Mouse (Mus musculus) ovary, postnatal 36 days (tissue): ENCODE results near the gene Ybx2.
"Not testable (repeated sequence)": the region's sequence is repeated elsewhere in the genome, so short reads cannot be mapped to it uniquely, and the experiment has no call there.

Experiments
- DNase-seq: peaks from one replicate; pipeline ENCODE4 v3.0.0; 2022; ENCODE audit warnings: low spot score, mixed read lengths

The Ybx2 gene

DNA sequence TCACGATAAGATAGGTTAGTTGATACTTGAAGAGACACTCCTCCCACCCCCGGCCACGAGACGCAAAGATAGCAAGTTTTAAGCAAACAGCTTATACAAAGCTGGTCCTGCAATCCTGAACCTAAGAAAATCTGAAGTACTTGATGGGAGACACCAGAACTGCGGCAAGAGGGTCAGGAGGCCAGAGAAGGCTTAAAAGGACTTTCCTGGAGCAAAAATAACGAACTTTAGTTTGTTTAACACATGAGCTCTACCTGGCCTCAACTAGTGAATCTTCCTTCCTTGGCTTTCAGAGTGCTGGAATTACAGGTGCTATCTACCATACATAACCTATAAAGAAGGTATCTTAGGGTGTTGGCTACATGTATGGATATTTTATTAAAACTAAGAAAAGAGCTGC, 915 bp upstream of the Ybx2 start:
- no peak for DNase-seq

DNA sequence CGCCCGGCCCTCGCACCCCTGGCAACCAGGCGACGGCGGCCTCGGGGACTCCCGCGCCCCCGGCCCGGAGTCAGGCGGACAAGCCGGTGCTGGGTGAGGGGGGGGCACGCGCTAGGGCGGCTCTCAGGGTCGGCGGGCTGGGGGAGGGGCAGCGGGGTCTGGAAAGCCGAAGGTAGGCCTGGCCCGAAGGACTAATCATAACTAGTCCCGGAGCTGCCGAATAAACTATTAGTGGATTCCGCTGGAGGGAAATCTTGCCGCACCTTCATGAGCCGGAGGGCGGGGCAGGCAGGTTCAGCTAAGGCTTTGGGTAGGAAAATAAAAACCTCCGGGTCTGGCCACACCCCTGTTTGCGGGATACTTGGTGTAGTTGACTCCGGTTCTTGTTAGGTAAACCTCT, 560 bp downstream of the Ybx2 start:
- DNase-seq, result peak; percentile 20

DNA sequence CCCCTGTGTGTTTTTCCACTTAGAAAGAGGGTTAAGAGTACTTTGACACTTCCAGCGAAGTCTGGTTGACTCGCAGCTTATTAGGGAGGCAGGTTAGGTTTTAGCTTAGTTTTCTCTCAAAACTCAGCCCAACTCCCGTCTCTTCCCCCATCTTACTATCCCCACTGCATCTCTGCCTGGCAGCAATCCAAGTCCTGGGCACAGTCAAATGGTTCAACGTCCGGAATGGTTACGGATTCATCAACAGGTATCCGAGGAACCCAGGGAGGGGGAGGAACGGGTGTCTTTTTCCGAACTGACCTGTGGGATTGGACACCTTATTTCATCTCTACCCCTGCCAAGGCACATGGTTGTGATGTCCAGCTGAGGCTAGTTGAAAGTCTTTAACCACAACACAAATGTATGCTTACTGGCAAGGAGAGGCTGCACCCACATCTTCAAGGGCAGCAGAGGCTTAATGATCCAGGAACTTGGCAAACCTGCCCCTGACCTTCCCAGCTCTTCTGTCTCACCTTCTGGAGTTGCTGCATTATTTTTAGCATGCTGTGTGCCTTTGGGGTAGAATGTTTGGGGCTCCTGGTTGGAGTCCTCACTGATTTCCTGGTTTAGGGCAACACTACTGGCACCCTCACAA, 1.2 kb downstream of the Ybx2 start:
- DNase-seq, result no peak

DNA sequence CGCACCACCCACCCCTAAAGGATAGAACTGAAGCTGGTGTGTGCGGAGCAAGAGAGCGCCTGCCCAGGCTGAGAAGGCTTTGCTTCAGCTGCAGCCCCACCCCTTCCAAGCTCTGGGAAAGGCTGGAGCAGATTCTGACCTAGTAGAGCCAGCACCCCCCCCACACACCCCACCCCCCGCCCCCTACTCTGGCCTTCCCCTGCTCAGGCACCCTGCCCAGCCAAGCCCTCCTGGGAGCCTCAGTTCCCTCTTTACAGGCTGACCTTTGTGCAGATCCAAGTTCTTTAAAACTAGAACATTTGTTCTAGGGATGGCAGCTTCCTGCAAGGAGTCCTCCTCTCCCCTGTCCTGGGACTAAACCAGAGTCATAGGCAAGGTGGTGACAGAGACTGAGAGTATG, 1.8 kb downstream of the Ybx2 start:
- DNase-seq, result no peak

DNA sequence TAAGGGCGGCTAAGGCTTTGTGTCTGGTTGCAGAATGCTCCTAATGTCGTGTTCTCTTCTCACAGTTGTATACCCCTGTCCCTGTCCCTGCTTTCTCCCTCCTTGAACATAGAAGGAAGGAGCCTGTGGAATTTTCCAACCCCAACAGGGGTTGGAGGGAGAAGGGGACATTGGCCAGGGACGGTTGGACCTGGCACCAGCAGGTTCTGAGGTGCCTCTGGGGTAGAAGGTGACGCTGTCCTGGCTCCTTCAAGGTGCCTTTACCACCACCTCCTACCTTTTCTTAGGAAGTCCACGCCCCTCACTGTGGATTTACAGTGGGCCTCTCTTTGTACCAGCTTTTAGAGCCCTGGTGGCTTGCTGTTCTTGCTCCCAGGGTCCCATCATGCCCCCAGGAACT, 2.2 kb downstream of the Ybx2 start:
- DNase-seq, result no peak

DNA sequence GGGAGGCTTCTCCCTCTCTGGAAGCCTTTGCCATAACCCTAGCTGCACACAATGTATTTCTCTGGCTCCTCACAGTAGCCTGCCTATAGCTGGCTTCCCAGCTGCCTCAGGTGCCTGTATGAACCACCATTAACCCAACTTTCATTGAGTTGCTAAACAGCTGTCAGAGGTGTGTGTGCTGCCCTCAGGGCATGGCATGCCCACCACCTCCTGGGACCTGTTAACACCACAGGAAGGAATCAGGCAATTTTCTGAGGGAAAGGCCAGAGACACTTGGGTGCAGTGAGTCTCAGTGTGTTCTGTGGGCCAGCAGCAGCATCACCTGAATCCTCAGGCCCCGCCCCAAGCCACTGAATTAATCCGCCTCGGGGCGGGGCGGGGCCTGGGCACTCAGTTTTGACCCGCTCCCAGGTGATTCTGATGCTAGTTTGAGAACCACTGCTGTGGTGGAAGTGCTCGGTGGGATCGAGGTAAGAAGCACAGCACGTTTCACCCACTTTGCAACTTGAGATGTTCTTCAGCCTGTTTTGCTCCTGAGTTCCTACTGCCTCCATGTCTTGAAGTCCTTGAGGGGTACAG, 2.9 kb downstream of the Ybx2 start:
- DNase-seq, result no peak

DNA sequence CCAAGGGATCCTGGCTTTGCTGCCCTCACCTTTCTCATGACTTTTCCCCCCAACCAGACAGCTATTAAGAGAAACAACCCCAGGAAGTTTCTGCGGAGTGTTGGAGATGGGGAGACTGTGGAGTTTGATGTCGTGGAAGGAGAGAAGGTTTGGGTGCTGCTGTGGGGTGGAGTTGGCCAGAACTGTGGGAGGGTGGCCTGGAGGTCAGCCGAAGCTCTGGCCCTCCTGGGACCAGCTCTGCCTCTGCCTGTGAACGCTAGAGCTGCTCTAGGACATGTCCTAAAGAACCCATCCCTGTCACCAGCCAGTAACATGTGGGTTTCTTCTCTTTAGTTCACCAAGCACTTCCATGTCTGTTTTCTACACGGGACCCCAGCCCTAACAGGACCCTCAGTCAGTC, 3.6 kb downstream of the Ybx2 start:
- no peak for DNase-seq

DNA sequence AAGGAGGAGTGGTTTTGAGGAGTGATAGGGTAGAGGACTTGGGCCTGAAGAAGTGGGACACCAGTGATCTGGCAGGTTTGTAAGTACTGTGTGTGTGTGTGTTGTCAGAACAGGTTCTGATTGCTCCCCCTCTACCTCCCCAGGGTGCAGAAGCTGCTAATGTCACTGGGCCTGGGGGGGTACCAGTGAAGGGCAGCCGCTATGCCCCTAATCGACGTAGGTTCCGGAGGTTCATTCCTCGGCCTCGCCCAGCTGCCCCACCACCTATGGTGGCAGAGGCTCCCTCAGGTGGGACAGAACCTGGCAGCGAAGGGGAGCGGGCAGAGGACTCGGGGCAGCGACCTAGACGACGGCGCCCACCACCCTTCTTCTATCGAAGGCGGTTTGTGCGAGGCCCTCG, 4.1 kb downstream of the Ybx2 start:
- no peak for DNase-seq

DNA sequence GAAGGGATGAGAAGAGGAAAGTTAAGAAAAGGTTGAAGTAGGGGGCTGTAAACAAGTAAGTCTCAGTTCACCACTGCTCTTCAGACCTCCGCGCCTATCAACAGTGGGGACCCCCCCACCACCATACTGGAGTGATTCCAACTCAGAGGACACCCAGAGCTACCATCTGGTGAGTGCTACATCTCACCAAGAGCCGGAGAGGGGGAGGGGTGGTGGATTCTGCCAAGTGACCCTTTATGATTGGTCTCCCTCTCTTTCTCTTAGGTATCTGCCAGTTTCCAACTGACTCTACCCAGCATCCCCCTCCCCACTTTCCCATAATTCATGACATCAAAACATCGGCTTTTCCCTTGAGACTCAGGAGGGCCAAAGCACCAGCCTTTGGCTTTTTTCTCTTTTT, 5.4 kb downstream of the Ybx2 start:
- no peak for DNase-seq

DNA sequence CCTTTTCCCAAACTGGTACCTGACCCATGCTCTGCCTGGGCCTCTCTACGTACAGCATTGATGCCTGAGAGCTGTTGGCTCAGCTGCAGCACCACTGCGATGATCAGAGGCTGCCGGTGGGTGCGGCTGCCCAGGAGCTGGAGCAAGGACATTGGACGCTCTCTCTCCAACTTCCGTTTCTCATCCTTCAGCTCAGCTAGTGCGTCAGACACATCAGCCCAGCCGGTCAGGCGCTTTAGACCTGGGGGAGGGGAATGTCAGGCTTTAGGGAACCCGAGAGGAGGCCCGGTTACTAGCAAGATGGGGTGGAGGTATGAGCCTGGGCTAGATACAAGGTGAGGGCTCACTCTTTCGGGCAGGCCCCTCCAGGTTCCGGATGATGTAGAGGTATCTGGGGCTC, 9.6 kb downstream of the Ybx2 start:
- DNase-seq, result no peak

DNA sequence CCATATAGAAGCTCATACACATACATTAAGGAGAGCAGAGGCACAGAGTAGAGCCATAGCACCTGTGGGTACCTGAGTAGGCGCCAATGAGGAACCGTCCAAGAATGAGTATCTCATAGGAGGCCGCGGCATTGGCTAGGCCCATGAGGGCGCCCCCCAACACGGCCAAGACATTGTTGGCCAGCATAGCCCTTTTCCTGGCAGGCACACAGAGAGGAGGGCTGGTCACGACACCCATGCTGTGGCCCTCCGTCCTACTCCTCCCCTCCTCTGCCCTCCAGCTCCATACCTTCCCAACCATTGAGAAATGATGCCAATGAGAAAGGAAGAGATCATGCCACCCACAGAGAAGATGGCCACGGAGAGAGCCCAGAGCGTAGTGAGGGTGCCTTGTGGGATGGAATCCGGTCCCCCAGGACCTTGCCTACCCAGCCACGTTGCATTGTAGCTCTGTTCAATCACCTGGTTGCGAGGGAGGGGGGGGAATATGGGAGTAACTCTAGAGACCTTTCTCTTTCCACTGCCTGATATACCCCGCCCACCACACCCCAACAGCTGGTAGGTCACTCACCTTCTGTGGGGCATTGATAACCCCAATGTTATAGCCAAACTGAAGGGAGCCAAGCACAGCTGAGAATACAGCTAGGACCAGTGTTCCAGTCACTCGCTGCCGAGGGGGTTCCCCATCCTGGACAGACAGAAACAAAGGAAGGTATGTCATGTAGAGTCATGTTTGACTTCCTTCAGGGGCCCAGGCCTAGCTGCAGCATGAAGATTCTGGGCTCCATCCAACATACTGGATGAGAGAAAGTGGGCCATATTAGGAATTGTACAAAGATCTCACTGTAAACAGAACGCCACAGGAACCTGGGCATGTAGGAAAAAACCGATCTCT, 10.6 kb downstream of the Ybx2 start:
- no peak for DNase-seq

DNA sequence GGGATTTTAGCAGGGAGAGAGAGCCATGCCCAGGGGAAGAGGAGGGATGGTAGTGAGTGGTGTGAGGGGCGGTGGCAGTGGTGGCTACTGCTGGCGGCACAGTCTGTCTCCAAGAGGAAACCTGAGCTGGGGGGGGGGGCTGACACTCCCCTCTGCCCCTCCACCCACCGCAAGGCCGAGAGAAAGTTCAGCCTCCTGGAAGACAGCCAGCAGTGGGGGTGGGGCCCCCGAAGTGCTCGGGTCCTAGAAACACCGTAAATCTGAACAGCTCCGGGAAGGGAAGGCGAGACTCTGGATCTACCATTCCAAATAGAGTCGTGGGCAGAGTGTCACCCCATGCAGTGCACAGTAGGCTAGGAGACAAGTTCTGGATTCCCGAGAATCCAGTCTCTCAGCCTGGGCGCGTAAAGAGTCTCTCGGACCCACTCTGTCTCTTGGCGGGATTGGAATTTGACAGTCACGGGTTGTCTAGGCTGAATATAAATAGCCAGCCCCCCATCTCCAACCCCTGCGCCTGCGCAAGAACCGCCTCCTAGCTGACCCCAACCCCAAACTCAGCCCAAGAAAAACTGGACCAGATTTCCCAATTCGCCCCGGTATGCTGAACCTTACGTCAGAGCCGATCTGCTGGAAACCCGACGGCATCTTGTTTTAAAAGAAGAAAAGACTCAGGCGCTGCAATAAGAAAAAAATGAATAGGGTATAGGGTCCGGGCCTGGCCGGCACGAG, 11.9 kb downstream of the Ybx2 start:
- DNase-seq, result peak; percentile 50

DNA sequence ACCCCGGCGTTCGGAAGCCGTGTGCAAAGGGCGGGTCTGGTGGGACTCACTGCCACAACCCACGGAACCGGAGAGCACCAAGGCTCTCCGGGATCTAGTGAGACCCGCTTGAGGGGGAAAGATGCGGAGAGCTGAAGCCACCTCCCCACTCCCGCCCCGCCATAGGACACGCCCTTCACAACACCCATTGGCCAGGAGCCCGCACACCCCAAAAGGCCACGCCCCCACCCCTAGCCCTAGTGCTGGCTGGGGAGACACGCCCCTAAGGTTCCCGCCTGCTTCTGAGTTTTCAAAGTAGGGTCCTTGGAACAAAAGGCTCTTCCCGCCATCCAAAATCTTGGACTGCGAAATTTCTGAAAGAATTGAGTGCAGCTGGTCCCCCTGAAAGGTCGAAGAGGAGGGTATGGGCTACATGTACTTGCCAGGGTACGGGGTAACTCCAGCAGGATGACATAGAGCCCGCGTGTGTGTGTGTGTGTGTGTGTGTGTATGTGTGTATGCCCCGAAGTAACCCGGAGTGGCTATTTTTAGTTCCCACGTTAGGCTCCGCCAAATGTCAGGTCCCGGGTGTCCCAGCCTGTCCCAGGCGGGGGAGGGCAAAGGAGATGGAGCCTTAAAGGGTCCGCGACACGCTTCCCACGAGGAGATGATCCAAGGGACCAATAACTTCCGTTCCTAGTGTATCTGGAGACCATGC, 12.6 kb downstream of the Ybx2 start, which contains the start of gene Slc2a4:
Gene Slc2a4 (minus strand): TSS at position 123 of the 697 bp plus-strand sequence.
- DNase-seq, result peak; percentile 89

DNA sequence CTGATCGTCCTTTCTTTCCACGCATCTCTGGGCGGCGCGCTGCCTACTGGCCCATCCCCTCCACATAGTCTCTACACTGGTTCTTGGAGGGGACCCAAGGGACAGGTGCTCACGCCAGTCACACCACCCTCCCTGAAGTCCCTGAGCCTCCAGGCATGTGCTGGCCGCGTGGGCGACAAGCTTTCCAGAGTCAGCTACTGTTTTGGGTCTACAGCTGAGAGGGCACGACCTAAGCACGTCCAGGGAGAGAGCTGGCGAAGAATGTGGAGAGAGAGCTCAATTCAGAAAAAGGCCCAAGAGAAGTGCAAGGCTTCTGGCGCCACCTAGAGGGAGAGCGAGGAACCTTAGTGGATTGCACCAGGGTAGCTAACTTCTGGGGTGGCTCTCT, 13.2 kb downstream of the Ybx2 start:
- peak; percentile 80 for DNase-seq

DNA sequence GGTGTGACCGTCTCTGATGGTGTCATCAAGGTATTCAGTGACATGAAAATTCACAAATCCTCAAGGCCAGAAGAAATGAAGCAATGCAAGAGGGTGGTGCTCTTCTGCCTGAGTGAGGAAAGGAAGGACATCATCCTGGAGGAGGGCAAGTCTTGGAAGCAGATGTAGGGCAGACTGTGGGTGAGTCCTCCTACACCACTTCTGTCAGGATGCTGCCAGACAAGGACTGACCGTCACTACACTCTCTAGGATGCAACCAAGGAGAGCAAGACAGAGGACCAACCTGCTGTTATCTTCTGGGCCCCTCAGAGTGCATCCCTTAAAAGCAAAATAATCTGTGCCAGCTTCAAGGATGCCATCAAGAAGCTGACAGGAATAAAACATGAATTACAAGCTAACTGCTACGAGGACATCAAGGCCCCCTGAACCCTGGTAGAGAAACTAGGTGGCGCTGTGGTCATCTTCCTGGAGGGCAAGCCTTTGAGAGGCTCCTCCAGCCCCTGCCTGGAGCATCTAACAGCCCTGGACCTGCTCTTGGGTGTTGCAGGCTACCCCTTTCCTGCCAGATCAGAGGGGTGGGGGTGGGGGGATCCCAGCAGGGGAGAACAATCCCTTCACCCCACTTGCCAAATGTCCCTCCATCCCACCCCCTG, 15.3 kb downstream of the Ybx2 start:
- DNase-seq, result no peak

DNA sequence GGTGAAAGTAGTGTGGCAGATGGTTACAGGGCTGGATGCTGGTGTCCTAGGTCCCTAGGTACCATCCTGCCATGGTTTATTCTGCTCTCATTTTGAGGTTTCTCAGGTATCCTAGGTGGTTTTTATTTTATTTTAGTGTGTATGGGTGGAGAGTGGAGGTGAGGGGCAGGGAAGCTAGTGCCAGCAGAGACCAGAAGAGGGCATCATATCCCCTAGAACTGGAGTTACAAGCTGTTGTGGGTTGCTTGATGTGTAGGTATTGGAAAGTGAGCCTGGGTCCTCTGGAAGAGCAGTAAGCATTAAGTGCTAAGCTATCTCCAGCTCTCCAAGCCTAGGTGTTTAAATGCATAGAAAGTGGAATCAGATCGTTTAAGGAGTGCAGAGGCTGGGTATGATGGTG, 16.7 kb downstream of the Ybx2 start:
- DNase-seq, result no peak

DNA sequence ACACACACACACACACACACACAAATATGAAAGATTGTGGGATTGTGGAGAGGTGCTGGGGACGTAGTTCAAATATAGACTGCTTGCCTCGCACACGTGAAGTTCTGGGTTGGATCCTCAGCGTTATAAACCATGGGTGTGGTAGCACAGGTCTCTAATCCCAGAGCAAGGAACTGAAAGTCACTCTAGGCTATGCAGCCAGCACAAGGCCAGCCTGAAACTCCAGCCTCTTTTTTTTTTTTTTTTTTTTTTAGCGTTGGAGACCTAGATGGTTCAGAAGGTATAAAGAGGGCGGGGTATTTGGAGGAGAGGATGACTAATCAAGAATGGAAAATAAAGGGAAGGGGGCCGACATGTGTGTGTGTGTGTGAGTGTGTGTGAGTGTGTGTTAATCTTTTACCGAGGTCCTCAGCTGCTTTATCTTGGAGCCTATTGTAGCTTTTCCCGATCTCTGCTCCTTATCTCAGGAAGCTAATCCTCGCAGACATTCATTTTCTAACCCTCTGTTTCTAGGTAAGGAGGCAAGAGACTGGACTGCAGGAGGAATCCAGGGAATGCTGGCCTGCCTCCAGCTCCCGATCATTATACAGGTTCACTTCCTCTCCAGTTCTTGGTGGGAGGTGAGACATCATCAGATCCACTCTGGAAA, 17.8 kb downstream of the Ybx2 start:
- no peak for DNase-seq

DNA sequence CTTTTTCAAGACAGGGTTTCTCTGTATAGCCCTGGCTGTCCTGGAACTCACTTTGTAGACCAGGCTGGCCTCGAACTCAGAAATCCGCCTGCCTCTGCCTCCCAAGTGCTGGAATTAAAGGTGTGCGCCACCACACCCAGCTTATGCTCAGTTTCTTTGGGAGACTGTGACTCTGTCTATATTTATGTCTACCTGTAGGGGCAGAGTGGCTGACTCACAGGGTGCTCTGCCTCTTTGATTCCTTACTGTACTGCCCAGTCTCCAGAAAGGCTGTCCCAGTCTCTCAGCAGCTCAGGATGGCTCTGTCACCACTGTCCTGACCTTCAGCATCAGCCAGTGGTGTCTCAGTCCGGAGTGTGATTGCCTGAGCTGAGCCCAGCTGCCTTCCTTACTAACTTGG, 20.0 kb downstream of the Ybx2 start:
- DNase-seq, result not testable (repeated sequence)

DNA sequence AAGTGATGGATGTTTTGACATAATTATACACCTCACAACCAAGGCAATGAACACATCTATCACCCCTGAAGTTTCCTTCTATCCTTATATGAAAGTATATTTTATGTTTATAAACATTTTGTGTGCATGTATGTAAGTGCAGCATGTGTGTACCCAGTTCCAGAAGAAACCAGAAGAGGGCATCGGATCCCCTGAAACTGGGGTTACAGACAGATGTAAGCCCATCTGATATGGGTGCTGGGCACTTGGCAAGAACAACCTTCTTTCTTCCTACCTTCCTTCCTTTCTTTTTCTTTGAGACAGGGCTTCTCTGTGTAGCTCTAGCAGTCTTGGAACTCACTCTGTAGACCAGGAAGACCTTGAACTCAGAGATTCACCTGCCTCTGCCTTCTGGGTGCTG, 20.6 kb downstream of the Ybx2 start:
- DNase-seq, result no peak

DNA sequence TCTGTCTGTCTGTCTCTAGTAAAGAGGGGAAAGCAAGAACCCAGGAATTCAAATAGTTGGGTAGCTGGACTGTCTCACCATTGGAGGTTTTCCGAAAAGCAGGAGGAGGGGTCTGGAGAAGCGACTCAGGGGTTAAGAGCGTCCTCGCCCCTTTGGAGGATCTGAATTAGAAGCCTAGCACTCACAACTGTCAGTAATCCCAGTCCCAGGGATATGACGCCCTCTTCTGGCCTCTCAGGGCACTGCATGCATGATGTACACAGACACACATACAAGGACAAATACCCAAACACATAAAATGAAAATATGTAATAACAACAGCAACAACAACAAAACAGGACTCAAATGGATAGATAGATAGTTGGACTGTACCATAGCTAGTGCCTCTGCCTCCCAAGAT, 25.0 kb downstream of the Ybx2 start:
- DNase-seq, result no peak

DNA sequence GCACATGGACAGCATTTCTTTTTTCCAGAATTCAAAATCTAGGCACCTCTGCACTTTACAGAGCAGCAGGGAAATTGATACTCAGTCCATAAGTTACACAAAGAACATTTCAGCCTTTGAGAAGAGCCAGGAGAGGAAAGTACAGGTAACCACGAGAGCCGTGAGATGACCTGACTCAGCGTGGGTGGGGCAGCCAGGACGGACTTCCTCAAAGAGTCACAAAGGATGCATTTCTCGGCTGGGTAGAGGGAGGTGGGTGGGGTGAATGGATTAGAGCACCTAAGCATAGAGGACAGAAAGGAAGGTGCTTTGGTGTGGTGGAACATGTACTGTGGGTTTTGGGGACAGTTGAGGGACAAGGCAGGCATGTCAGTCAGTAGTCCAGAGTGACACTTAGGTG, 26.2 kb downstream of the Ybx2 start:
- DNase-seq, result no peak
